Mouse (Mus musculus): ENCODE measurements around the gene Bfsp2.

Bfsp2 gene

DNA sequence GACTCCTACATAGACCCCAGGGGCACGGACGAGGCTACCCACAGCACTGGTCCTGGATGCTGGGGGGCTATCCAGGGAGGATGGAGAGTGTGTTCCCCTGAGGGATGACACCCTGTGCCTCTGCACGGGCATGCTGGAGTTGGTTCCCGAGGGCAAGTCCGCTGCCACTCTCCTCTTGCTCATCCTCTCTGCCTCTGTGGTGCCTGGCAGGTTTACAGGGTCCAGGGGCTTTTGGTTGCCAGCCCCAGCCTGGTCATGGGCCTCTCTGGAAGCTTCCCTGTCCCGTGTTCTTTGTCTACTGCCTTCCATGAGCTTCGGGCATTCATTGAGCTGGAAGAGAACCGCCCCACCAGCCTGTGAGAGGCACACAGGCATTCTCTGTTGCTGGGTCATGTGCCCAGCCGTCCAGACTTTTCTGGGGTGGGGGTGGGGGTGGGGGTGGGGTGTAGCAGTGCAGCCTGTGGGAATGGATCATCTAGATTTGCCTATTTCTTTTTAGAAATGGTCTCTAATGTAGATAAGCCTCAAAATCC lies at the start of gene Bfsp2:
TSS of gene Bfsp2 (minus strand) at position 377 of the 533 bp plus-strand sequence.
- no peak for DNase-seq (ENCODE audit: low read depth, low spot score)

GRCm38 (mm10) chr9:103525041-103525537 lies 44.9 kb upstream of the Bfsp2 start:
- DNase-seq (ENCODE audit: low read depth, low spot score), result no peak

DNA sequence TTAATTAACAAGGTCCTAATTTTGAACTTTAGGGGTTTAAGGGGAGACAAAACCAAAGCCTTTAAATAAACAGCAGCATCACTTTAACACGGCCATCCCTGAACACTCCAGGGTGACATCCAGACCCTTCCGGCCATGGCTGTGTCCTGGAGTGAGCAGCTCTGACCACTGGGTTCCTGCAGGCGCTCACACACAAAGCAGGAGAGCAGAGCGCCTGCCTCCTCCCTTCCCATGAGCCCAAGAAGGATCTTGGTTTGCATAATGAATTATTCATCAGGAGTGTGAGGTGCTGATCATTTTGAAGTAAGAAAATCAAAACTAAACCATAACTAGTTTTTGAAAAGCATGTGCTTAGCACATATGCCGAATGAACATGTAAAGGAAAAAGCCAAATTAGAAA lies 44.4 kb upstream of the Bfsp2 start:
- DNase-seq (ENCODE audit: low read depth, low spot score), result no peak

GRCm38 (mm10) chr9:103523742-103524403 lies 43.7 kb upstream of the Bfsp2 start:
- no peak for DNase-seq (ENCODE audit: low read depth, low spot score)

DNA sequence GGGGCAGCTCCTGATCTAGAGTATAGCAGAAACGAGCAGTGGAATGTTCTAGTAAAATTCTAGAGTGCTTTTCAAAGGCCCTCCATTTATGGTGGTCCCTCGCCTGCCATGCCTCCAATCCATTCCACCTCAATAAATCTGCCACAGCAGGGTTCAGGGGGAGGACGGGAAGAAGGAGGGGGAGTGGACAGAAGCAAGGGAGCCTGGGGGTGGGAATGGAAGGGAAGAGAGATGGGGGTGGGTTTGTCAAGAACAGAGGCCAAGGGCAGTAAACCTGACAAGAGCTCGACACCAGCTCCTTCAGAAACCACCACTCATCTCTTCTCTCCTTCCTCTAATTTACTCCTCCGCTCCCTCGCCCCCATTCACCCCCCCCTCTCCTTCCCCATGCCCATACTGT lies 42.8 kb upstream of the Bfsp2 start:
- no peak for DNase-seq (ENCODE audit: low read depth, low spot score)

DNA sequence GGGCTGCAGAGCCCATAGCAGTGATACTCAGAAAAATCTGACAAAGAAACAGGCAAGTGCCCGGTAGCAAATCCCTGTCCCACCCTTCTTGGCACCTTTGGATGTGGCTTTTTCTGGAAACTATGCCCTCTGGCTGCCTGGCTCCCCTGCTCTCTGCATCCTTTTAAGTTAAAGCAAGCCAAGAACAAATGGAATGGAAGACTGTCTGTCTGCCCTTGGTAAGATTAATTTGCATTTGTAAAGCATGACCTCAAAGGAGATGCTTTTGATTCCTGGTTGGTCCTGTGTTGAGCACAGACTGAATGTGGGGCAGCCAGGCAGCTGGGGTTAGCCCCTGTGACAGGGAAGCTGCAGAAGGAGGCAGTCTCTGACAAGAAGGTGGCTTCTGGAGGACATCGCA lies 33.7 kb upstream of the Bfsp2 start:
- DNase-seq (ENCODE audit: low read depth, low spot score), result no peak

- no peak for DNase-seq (ENCODE audit: low read depth, low spot score)
Observed at GRCm38 (mm10) chr9:103512257-103512656, 32.0 kb upstream of the Bfsp2 start.

DNA sequence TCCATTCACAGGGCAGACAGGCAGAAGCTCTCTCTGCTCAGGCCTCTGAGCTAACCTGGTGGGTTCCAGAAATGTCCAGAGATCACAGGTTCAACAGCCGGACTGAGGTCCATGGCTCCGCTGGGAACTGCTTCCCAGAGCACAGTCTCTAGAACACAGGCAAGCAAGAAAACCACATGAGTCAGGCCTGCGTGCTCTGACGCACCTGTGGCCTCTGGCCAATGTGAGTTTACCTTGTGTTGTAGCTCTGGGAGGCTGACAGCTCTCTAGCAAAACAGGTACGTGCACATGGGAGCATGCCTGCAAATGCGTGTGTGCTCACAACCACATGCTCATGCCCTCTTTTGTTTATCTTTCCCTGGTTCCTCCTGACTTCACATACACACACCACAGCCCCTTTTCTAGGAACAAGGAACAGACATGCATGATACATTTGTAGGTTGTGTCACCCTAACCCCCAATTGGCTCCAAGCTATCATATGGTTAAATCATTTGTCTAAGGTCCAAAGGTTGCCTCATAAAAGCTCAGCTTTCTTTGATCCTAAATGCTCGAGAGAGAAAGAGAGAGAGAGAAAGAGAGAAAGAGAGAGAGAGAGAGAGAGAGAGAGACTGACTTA lies 26.9 kb upstream of the Bfsp2 start:
- no peak for DNase-seq (ENCODE audit: low read depth, low spot score)

- no peak for DNase-seq (ENCODE audit: low read depth, low spot score)
Observed at GRCm38 (mm10) chr9:103505067-103505466, 24.8 kb upstream of the Bfsp2 start.

DNA sequence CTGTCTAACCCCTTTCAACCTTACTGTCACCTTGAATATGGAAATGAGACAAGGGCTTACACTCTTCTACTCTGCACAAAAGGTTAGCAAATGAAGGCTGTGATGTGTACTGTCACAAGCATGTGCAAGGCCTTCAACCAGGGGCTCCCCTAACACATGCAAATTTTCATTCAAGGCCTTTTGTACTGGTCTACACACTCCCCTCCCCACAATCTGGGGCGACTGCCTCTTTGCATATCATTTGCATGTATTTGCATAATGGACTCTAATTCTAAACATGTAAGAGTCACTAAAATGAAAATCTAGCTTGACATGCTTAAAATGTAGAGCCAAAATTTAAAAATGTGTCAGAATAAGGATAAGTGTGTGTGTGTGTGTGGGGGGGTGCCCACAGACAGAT lies 24.4 kb upstream of the Bfsp2 start:
- DNase-seq (ENCODE audit: low read depth, low spot score), result no peak

DNA sequence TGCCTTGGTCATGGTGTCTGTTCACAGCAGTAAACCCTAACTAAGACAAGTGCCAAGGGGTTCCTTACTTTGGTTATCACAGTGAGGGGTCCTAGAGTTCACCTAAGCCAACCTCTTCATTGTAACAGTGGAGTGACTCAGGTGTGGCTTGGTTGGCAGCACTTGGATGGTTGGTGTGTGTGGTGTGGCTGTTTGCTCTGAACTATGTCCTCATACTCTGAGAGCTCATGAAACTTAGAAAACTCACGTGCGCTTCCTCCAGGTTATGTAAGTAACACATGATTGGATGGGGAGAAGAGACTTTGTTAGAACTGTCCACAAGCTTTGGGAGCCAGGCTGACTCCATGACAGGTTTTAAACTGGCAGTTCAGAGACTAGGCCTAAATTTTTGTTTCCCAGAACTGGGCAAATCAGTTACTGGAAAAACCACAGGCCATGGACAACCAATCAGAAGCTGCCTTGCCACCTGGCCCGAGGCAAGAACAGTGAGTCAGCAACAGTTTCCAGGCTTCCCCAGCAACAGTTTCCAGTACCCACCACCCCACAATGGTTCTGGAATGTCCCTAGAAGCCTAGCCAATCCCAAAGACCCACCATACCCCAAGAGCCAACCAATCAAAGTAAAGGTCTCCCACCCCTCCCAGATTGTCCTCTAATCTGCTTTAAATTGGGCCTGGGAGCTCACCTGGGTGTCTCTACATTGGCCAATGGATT lies 23.5 kb upstream of the Bfsp2 start:
- DNase-seq (ENCODE audit: low read depth, low spot score), result no peak

DNA sequence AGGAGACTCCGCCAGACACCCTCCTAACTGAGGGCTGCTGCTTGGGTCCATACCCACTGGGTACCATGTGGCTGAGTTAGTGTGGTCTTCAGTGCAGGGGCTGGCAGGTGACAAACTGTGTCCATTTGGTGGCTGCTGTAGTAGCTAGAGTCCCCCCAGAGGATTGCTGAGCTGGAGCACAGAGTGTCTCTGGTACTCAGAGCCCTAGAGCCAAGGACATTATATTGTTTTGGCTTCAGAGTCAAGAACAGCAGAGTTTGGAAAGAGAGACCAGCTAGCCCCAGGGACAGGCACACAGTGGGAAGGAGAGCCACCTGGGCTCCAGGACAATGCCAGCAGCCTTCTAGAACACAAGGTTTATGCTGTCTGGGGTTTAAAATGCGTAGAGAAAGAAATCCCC lies 22.4 kb upstream of the Bfsp2 start:
- DNase-seq (ENCODE audit: low read depth, low spot score), result no peak

DNA sequence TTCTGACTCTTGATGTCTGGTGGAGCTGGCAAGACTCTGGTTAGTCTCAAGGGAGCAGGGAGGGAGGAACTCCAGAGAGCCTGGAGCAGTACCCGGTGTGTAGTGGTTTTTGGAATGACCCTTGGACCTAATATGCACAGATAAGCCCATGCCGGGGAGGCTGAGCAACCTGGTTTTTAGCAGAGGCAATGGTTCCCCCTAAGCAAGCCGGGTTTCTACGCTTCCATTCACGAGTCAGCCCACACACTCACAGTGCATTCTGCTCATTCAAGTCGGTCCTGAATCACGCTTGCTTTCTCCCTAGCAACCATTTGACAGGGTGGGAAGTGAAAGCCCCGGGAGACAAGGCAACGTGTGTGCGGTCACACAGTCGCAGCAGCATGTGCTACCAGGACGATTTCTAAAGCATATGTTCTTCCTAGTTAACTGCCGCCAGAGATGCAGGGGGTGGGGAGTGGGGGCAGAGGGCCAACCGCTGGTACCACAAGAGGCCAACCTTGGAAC lies 21.7 kb upstream of the Bfsp2 start:
- no peak for DNase-seq (ENCODE audit: low read depth, low spot score)

DNA sequence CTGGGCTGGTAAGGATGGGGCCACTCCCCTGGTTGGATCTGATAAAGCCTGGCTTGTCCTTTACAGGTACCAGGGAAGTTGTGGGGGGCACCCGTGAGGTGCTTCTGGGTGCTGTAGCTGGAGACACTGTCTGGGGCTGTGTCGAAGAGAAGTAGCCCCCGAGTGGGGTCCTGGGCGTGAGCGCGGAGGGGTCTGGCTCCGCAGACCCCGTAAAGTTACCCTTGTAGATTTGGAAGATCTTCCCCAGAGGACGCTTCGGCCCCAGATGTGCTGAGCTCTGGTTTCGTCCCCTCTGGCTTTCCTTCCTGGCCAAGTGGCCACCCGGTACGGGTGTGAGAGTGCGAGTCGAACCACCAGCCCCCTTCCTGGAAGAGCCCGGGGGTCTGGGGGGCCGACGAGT lies 19.1 kb upstream of the Bfsp2 start:
- DNase-seq (ENCODE audit: low read depth, low spot score), result no peak

- DNase-seq (ENCODE audit: low read depth, low spot score), result no peak
Observed at GRCm38 (mm10) chr9:103498699-103499098, 18.5 kb upstream of the Bfsp2 start.

DNA sequence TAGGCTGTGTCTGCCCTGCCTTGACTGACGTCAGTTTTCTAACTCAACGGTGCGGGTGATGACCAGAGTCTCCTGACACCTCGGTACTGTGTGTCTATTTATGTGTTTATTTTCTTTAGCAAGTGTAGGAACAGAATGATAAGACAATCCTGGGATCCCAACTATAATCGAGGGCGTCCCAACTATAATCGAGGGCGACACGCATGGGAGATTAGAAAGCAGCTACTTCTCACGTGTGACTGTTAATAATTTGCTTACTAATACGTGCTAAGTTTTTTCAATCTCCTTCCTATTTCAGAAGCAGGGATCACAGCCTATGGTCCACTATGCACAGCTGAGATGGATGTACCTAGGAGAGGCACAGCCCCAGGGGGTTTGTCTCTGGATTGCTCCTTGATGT lies 15.2 kb upstream of the Bfsp2 start:
- no peak for DNase-seq (ENCODE audit: low read depth, low spot score)

DNA sequence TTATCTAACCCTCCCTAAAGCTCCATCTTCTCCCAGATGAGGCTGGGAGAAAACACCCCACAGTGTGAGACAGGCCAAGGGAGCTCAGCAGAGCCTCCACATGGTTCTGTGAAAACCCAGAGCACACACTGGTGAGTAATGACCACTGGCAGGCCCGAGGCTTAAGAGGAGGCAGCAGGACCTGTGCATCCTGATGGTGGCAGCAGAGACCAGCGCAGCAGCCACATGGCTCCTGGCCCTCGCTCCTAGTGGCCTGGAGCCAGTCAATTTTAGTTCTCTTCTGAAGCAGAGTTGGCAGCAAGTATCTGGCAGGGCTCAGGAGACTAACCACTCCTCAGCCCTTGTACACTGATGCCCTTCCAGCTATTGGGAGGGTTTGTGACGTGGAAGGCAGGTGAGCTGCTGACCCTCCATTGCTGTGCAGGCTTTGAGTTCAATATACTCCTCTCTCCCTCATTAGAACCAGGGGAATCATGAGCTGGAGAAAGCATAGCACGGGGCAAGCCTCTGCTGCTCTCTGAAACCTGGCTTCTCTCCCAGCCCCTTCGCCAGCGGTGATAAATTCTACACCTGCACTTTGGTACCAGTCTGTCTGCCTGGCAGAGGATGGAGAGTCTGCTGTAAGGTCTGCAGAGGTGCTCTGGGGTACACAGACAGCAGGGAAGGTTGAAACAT lies 14.3 kb upstream of the Bfsp2 start:
- DNase-seq (ENCODE audit: low read depth, low spot score), result peak; percentile 43

GRCm38 (mm10) chr9:103491985-103492384 lies 11.8 kb upstream of the Bfsp2 start:
- DNase-seq (ENCODE audit: low read depth, low spot score), result no peak

GRCm38 (mm10) chr9:103490439-103490838 lies 10.2 kb upstream of the Bfsp2 start:
- peak; percentile 63 for DNase-seq (ENCODE audit: low read depth, low spot score)

- DNase-seq (ENCODE audit: low read depth, low spot score), result no peak
Observed at GRCm38 (mm10) chr9:103489883-103490282, 9.7 kb upstream of the Bfsp2 start.

- DNase-seq (ENCODE audit: low read depth, low spot score), result no peak
Observed at GRCm38 (mm10) chr9:103489096-103489495, 8.9 kb upstream of the Bfsp2 start.

- DNase-seq (ENCODE audit: low read depth, low spot score), result no peak
Observed at GRCm38 (mm10) chr9:103486262-103486661, 6.0 kb upstream of the Bfsp2 start.

Measured in embryo, embryonic 11.5 days (tissue).